ENCODE assay signal across 12 mouse cellular contexts in genomic region chr5:147898254-147898653, GRCm38 (mm10).
"Had no signal": no experiment of that assay in that cellular context is flagged by ENCODE, and none has a peak within 500 bp of the region (broad histone marks: within the 10 kb centered on the region; RNA-seq: fewer than 3 reads in every experiment).

No protein-coding gene starts in this region.

- H3K9ac ChIP-seq: liver, embryonic 13.5 days; midbrain, embryonic 13.5 days had no signal

- H3K36me3 ChIP-seq: liver, embryonic 13.5 days; midbrain, embryonic 10.5 days; midbrain, embryonic 13.5 days had no signal

- H3K4me2 ChIP-seq: liver, embryonic 13.5 days; midbrain, embryonic 13.5 days had no signal

- H3K9me3 ChIP-seq: liver, embryonic 13.5 days; megakaryocyte, embryonic 14.5 days; midbrain, embryonic 10.5 days; midbrain, embryonic 13.5 days had no signal

- H3K27me3 ChIP-seq: liver, embryonic 13.5 days had no signal

- H3K4me3 ChIP-seq: left cerebral cortex, adult 2 months; liver, embryonic 13.5 days; megakaryocyte, embryonic 14.5 days; midbrain, embryonic 10.5 days; midbrain, embryonic 13.5 days had no signal

- ATAC-seq: midbrain, embryonic 13.5 days had no signal

- H3K27ac ChIP-seq: left cerebral cortex, adult 2 months; liver, embryonic 13.5 days; midbrain, embryonic 10.5 days; midbrain, embryonic 13.5 days had no signal

- DNase-seq: kidney, adult 2 months; kidney, postnatal 14 days; layer of hippocampus, postnatal 36 days; liver, embryonic 13.5 days; lung, adult 2 months; lung, postnatal 36 days; thymus, adult 2 months; thymus, postnatal 14 days had no signal
